Mouse (Mus musculus): ENCODE data around the gene Enkur. TPM values are rescaled to one million over a fixed set of nuclear protein-coding genes. Genes with fewer than 3 reads are reported as not detected.

Enkur gene
- total and polyA plus RNA-seq, 3 experiments = 0.22 TPM; not detected in 2

GRCm38 (mm10) chr2:21222453-21223384, 17.6 kb upstream of the Enkur start:
- no peak for DNase-seq (ENCODE audit: low spot score)
- Histone ChIP-seq H3K36me3 (replicated peaks) (no peaks in the 10 kb centered on the region), H3K9me3 (replicated peaks) (no peaks in the 10 kb centered on the region), H3K4me3 (ENCODE audit: low read depth, low read length) (no peak overlapping the region), H3K27me3 (ENCODE audit: insufficient read depth, low read length) (peaks cover 4% of the 10 kb centered on the region), H3K4me1 (ENCODE audit: insufficient read depth, low read depth, low read length) (peaks cover 4% of the 10 kb centered on the region)
- no peak for ATAC-seq (ENCODE audit: extremely low read depth, insufficient number of reproducible peaks, low FRiP score, poor library complexity, severe bottlenecking)
- TF ChIP-seq POLR2AphosphoS5 (IDR thresholded peaks at IDR 0.05; ENCODE audit: insufficient replicate concordance, low read depth, low read length) (no peak), CTCF (IDR thresholded peaks at IDR 0.05; ENCODE audit: low read depth, low read length) (no peak), GATA2 (IDR thresholded peaks at IDR 0.05; ENCODE audit: borderline replicate concordance, low read depth, low read length) (no peak)

GRCm38 (mm10) chr2:21215284-21215683, 10.1 kb upstream of the Enkur start:
- Histone ChIP-seq H3K36me3 (replicated peaks) (peaks cover 4% of the 10 kb centered on the region), H3K4me1 (ENCODE audit: insufficient read depth, low read depth, low read length) (no peaks in the 10 kb centered on the region), H3K9me3 (replicated peaks) (no peaks in the 10 kb centered on the region), H3K27me3 (ENCODE audit: insufficient read depth, low read length) (no peaks in the 10 kb centered on the region), H3K4me3 (ENCODE audit: low read depth, low read length) (no peak overlapping the region)
- no peak for TF ChIP-seq GATA2 (IDR thresholded peaks at IDR 0.05; ENCODE audit: borderline replicate concordance, low read depth, low read length)
- no peak for TF ChIP-seq GATA1 (IDR thresholded peaks at IDR 0.05; ENCODE audit: borderline replicate concordance, low read length)
- TF ChIP-seq CTCF (IDR thresholded peaks at IDR 0.05; ENCODE audit: low read depth, low read length) = no peak
- TF ChIP-seq POLR2AphosphoS5 (IDR thresholded peaks at IDR 0.05; ENCODE audit: insufficient replicate concordance, low read depth, low read length) = no peak
- TF ChIP-seq TAL1 (conservative IDR thresholded peaks at IDR 0.05; ENCODE audit: low read depth, low read length) = no peak
- ATAC-seq (ENCODE audit: extremely low read depth, insufficient number of reproducible peaks, low FRiP score, poor library complexity, severe bottlenecking) = no peak
- DNase-seq (ENCODE audit: low spot score) = no peak

DNA sequence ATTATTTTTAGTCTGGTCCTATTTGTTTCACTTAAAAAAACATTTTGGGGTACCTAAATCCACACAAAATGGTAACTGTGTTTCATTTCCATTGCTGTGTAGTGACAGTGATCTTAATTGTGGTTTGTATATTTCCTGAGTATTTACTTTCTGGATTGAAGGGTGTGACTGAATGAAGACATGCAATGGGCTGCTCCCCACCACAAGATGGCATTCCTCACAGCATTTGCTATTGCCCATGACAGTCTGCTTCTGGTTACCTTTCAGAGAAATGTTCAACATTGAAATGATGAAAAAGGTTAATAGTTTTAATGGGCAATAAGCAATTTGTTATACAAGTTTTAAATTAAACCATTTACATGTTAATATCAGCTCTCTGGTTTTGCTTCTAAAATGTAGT, 9.2 kb upstream of the Enkur start:
- H3K9me3 ChIP-seq (replicated peaks) = no peaks in the 10 kb centered on the region
- no peak overlapping the region for H3K4me3 ChIP-seq (ENCODE audit: low read depth, low read length)
- ATAC-seq (ENCODE audit: extremely low read depth, insufficient number of reproducible peaks, low FRiP score, poor library complexity, severe bottlenecking) = no peak
- DNase-seq (ENCODE audit: low spot score) = no peak
- H3K36me3 ChIP-seq (replicated peaks) = peaks cover 4% of the 10 kb centered on the region
- no peaks in the 10 kb centered on the region for H3K27me3 ChIP-seq (ENCODE audit: insufficient read depth, low read length)
- TF ChIP-seq POLR2AphosphoS5 (IDR thresholded peaks at IDR 0.05; ENCODE audit: insufficient replicate concordance, low read depth, low read length) = no peak
- no peak for TF ChIP-seq TAL1 (conservative IDR thresholded peaks at IDR 0.05; ENCODE audit: low read depth, low read length)
- TF ChIP-seq GATA2 (IDR thresholded peaks at IDR 0.05; ENCODE audit: borderline replicate concordance, low read depth, low read length) = no peak
- no peak for TF ChIP-seq GATA1 (IDR thresholded peaks at IDR 0.05; ENCODE audit: borderline replicate concordance, low read length)
- TF ChIP-seq CTCF (IDR thresholded peaks at IDR 0.05; ENCODE audit: low read depth, low read length) = no peak
- no peaks in the 10 kb centered on the region for H3K4me1 ChIP-seq (ENCODE audit: insufficient read depth, low read depth, low read length)

- peaks cover 6% of the 10 kb centered on the region; the same call in 1 of the 2 replicates for H3K4me1 ChIP-seq (ENCODE audit: insufficient read depth, low read depth, low read length)
- ATAC-seq (ENCODE audit: extremely low read depth, insufficient number of reproducible peaks, low FRiP score, poor library complexity, severe bottlenecking) (no peak), DNase-seq (ENCODE audit: low spot score) (no peak)
- no peaks in the 10 kb centered on the region for H3K9me3 ChIP-seq (replicated peaks)
- H3K36me3 ChIP-seq (replicated peaks) = peaks cover 4% of the 10 kb centered on the region
- no peak overlapping the region for H3K4me3 ChIP-seq (ENCODE audit: low read depth, low read length)
- H3K27me3 ChIP-seq (ENCODE audit: insufficient read depth, low read length) = no peaks in the 10 kb centered on the region
- TF ChIP-seq CTCF (IDR thresholded peaks at IDR 0.05; ENCODE audit: low read depth, low read length) (no peak), TAL1 (conservative IDR thresholded peaks at IDR 0.05; ENCODE audit: low read depth, low read length) (no peak), GATA2 (IDR thresholded peaks at IDR 0.05; ENCODE audit: borderline replicate concordance, low read depth, low read length) (no peak), GATA1 (IDR thresholded peaks at IDR 0.05; ENCODE audit: borderline replicate concordance, low read length) (no peak), POLR2AphosphoS5 (IDR thresholded peaks at IDR 0.05; ENCODE audit: insufficient replicate concordance, low read depth, low read length) (no peak)
Observed at GRCm38 (mm10) chr2:21211361-21211760, 6.2 kb upstream of the Enkur start.

DNA sequence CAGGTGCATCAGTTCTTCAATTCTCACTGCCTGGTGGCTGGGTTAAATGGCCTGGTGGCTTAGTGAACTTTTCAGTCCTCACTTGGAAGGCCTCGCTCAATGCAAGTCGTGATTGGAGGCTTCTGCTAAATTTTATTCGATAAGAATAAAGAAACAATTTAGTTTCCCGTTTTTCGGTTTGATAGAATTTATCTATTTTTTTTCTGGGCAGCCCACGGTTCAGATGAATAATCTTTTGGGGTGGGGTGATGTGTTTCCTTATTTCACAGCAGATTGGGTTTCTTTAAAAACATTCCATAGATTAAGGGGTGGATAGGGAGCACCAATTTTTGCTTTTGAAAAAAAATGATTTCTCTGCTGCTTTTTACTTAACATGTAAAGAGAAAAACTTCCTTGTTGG, 1.1 kb upstream of the Enkur start:
- no peak for DNase-seq (ENCODE audit: low spot score)
- TF ChIP-seq GATA1 (IDR thresholded peaks at IDR 0.05; ENCODE audit: borderline replicate concordance, low read length) = no peak
- TF ChIP-seq CTCF (IDR thresholded peaks at IDR 0.05; ENCODE audit: low read depth, low read length) = no peak
- TF ChIP-seq POLR2AphosphoS5 (IDR thresholded peaks at IDR 0.05; ENCODE audit: insufficient replicate concordance, low read depth, low read length) = no peak
- TF ChIP-seq TAL1 (conservative IDR thresholded peaks at IDR 0.05; ENCODE audit: low read depth, low read length) = no peak
- TF ChIP-seq GATA2 (IDR thresholded peaks at IDR 0.05; ENCODE audit: borderline replicate concordance, low read depth, low read length) = no peak
- Histone ChIP-seq H3K4me1 (ENCODE audit: insufficient read depth, low read depth, low read length) (peaks cover 19% of the 10 kb centered on the region), H3K27me3 (ENCODE audit: insufficient read depth, low read length) (no peaks in the 10 kb centered on the region), H3K4me3 (ENCODE audit: low read depth, low read length) (peak overlapping the region; percentile 77), H3K36me3 (replicated peaks) (no peaks in the 10 kb centered on the region), H3K9me3 (replicated peaks) (no peaks in the 10 kb centered on the region)
- no peak for ATAC-seq (ENCODE audit: extremely low read depth, insufficient number of reproducible peaks, low FRiP score, poor library complexity, severe bottlenecking)

DNA sequence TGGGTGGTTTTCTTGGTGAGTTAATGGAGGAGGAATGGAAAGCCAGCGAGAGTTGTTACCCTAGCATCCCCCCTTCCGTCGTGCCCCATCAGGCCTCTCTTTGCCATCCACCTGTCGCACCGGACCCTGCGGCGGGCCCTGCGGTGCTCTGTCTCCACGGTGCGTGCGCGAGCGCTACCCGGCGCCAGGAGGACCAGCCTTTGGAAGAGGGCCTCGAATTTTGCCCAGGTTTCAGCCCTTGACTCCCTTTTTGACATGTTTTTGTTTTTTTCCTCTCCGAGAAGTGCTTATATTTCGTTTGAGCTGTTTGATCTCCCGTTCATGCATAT, 630 bp upstream of the Enkur start:
- TF ChIP-seq GATA2 (IDR thresholded peaks at IDR 0.05; ENCODE audit: borderline replicate concordance, low read depth, low read length) = no peak
- TF ChIP-seq TAL1 (conservative IDR thresholded peaks at IDR 0.05; ENCODE audit: low read depth, low read length) = no peak
- no peak for TF ChIP-seq CTCF (IDR thresholded peaks at IDR 0.05; ENCODE audit: low read depth, low read length)
- no peak for TF ChIP-seq POLR2AphosphoS5 (IDR thresholded peaks at IDR 0.05; ENCODE audit: insufficient replicate concordance, low read depth, low read length)
- DNase-seq (ENCODE audit: low spot score) (no peak), ATAC-seq (ENCODE audit: extremely low read depth, insufficient number of reproducible peaks, low FRiP score, poor library complexity, severe bottlenecking) (peak; percentile 36; the same call in 1 of the 2 replicates)
- Histone ChIP-seq H3K4me1 (ENCODE audit: insufficient read depth, low read depth, low read length) (peaks cover 19% of the 10 kb centered on the region), H3K4me3 (ENCODE audit: low read depth, low read length) (peak overlapping the region; percentile 77), H3K36me3 (replicated peaks) (no peaks in the 10 kb centered on the region), H3K27me3 (ENCODE audit: insufficient read depth, low read length) (no peaks in the 10 kb centered on the region), H3K9me3 (replicated peaks) (no peaks in the 10 kb centered on the region)
